Mouse (Mus musculus): ENCODE results near the gene Ifitm10. TPM values are rescaled to one million over a fixed set of nuclear protein-coding genes. Genes with fewer than 3 reads are reported as not detected.
A peak's percentile ranks its signal among the peaks of the same experiment; 100 is the strongest.
"Not testable (repeated sequence)": the region's sequence is repeated elsewhere in the genome, so short reads cannot be mapped to it uniquely, and the experiment has no call there.

Gene Ifitm10
- polyA plus RNA-seq, 1 experiment from 2014 or later = 9.5 TPM

DNA sequence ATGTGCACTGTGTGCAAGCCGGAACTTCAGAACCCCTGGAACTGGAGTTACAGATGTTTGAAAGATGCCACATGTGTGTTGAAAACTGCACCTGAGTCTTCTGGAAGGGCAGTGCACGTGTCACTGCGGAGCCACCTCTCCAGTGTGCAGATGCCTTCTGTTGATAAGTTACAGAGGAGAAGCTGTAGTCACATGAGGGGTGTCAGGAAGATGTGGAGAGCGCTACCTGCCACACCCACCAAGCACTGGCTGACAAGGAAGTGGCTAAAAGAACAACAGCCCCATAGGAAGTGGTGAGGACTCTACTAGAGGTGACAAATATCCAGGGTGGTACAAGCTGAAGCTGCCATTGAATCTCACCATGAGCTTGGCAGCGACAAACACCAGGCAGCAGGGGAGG is 19.7 kb downstream of the Ifitm10 start:
- no peaks in the 10 kb centered on the region for H3K9me3 ChIP-seq
- H3K27ac ChIP-seq = no peak overlapping the region
- WGBS = 73% methylated on average over 5 of the region's 5 CpGs
- no peak overlapping the region for H3K4me3 ChIP-seq
- no peak overlapping the region for H3K4me2 ChIP-seq
- ATAC-seq (replicated peaks) = no peak
- H3K4me1 ChIP-seq = peaks cover 5% of the 10 kb centered on the region
- no peaks in the 10 kb centered on the region for H3K27me3 ChIP-seq (replicated peaks)
- H3K9ac ChIP-seq = no peak overlapping the region
- no peaks in the 10 kb centered on the region for H3K36me3 ChIP-seq (replicated peaks)

- H3K4me2 ChIP-seq = no peak overlapping the region
- peaks cover 5% of the 10 kb centered on the region for H3K4me1 ChIP-seq
- peak; percentile 58 for ATAC-seq (replicated peaks)
- H3K4me3 ChIP-seq = no peak overlapping the region
- no peaks in the 10 kb centered on the region for H3K27me3 ChIP-seq (replicated peaks)
- H3K27ac ChIP-seq = peak overlapping the region; percentile 54; the same call in 1 of the 2 replicates
- H3K36me3 ChIP-seq (replicated peaks) = no peaks in the 10 kb centered on the region
- WGBS = 44% methylated on average over 5 of the region's 5 CpGs
- H3K9me3 ChIP-seq = no peaks in the 10 kb centered on the region
- no peak overlapping the region for H3K9ac ChIP-seq
These were observed 22.0 kb downstream of the Ifitm10 start for GRCm38 (mm10) chr7:142351569-142351968.

GRCm38 (mm10) chr7:142349308-142349961 is 24.1 kb downstream of the Ifitm10 start:
- ATAC-seq (replicated peaks) = peak; percentile 76; the same call in 1 of the 2 replicates
- peaks cover 5% of the 10 kb centered on the region for H3K4me1 ChIP-seq
- peak overlapping the region; percentile 59 for H3K27ac ChIP-seq
- no peaks in the 10 kb centered on the region for H3K9me3 ChIP-seq
- no peak overlapping the region for H3K4me2 ChIP-seq
- H3K27me3 ChIP-seq (replicated peaks) = no peaks in the 10 kb centered on the region
- no peaks in the 10 kb centered on the region for H3K36me3 ChIP-seq (replicated peaks)
- no peak overlapping the region for H3K4me3 ChIP-seq
- H3K9ac ChIP-seq = no peak overlapping the region
- WGBS = 19% methylated on average over 9 of the region's 9 CpGs

- Histone ChIP-seq H3K9me3 (no peaks in the 10 kb centered on the region), H3K27me3 (replicated peaks) (no peaks in the 10 kb centered on the region), H3K4me3 (no peak overlapping the region), H3K4me1 (peaks cover 5% of the 10 kb centered on the region), H3K36me3 (replicated peaks) (no peaks in the 10 kb centered on the region), H3K27ac (no peak overlapping the region), H3K4me2 (no peak overlapping the region), H3K9ac (no peak overlapping the region)
- no peak for ATAC-seq (replicated peaks)
- WGBS = 89% methylated on average over 4 of the region's 4 CpGs
These were observed 26.0 kb downstream of the Ifitm10 start for GRCm38 (mm10) chr7:142347542-142347941.

DNA sequence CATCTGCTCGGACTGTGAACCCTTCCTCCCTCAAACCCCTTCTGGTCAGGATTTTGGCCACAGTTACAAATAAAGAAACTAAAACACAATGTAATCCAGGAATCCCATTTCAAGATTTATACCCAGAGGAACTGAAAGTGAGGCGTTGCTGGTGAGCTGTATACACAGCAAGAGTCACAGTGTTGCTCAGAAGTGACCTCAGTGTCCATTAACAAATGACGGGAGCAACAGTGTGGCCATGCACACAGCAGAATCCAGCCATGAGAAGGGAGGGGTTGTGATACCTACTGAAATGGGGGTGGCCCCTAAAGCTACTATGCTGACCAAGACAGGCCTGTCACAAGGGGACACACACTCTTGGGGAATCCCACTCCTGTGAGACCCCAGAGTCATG is 31.3 kb downstream of the Ifitm10 start:
- WGBS = 80% methylated on average over 3 of the region's 3 CpGs

DNA sequence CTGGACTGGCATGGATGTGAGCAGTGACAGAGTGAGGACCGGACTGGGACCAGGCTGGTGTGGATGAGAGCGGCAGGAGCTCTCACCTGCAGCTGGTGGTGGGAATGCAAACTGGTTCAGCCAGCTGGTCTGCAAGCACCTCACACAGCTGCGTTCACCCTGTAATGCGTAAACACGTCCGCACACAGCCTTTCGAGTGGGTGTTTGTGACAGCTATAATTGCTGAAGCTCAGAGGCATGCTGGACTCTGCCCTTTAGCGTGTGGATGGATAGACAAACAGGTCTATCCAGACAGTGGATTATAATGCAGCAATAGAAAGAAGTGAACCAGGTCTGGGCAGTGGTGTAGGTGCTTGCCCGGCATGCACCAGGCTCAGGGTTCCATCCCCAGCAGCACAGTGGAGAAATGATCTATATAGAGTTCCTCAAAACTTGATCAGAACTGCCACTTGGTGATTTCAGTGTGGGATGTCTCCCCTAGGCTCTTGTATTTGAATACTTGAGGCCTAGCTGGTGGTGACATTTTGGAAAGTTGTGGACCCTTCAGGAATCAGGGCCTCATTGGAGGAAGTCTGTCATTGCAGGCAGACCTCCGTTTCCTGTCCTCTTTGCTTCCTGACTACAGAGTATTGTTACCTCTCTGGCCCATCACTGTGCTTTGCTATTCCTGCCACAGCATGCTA is 31.8 kb downstream of the Ifitm10 start:
- H3K4me3 ChIP-seq = no peak overlapping the region
- H3K9ac ChIP-seq = no peak overlapping the region
- H3K4me1 ChIP-seq = no peaks in the 10 kb centered on the region
- H3K36me3 ChIP-seq (replicated peaks) = no peaks in the 10 kb centered on the region
- H3K4me2 ChIP-seq = no peak overlapping the region
- no peaks in the 10 kb centered on the region for H3K9me3 ChIP-seq
- H3K27ac ChIP-seq = no peak overlapping the region
- no peaks in the 10 kb centered on the region for H3K27me3 ChIP-seq (replicated peaks)
- no peak for ATAC-seq (replicated peaks)
- 87% methylated on average over 10 of the region's 10 CpGs for WGBS

More for the DNA sequence above, 31.3 kb downstream of the Ifitm10 start:
- Histone ChIP-seq H3K9ac (no peak overlapping the region), H3K27ac (no peak overlapping the region), H3K4me3 (no peak overlapping the region), H3K27me3 (replicated peaks) (no peaks in the 10 kb centered on the region), H3K4me2 (no peak overlapping the region), H3K4me1 (no peaks in the 10 kb centered on the region), H3K36me3 (replicated peaks) (no peaks in the 10 kb centered on the region), H3K9me3 (no peaks in the 10 kb centered on the region)
- no peak for ATAC-seq (replicated peaks)

- Histone ChIP-seq H3K9me3 (no peaks in the 10 kb centered on the region), H3K4me3 (no peak overlapping the region), H3K4me1 (no peaks in the 10 kb centered on the region), H3K27ac (no peak overlapping the region), H3K4me2 (no peak overlapping the region), H3K9ac (no peak overlapping the region), H3K27me3 (replicated peaks) (no peaks in the 10 kb centered on the region), H3K36me3 (replicated peaks) (no peaks in the 10 kb centered on the region)
- 58% methylated on average over 10 of the region's 10 CpGs for WGBS
- no peak for ATAC-seq (replicated peaks)
These were observed 33.1 kb downstream of the Ifitm10 start for GRCm38 (mm10) chr7:142340269-142340970.

DNA sequence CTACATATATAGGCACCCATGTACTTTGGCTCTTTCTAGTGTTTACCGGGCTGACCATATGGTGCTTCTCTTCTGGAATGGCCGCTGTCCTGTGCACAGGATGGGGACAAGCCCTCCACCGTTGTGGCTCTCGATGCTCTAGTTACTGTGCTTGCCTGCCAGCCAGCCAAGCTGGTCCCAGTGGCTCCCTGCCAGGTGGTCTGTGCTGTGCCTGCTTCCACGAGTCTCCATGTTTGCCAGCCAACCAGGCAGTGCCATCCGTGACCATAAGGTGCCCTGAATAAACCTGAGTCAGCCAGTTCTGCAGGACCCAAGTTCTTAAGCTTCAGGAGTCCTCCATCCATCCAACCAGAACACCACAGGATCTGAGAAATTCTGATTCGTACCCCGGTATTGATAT is 38.4 kb downstream of the Ifitm10 start:
- Histone ChIP-seq H3K27me3 (replicated peaks) (no peaks in the 10 kb centered on the region), H3K9ac (no peak overlapping the region), H3K27ac (no peak overlapping the region), H3K9me3 (no peaks in the 10 kb centered on the region), H3K4me3 (no peak overlapping the region), H3K36me3 (replicated peaks) (no peaks in the 10 kb centered on the region), H3K4me2 (no peak overlapping the region), H3K4me1 (no peaks in the 10 kb centered on the region)
- WGBS = 76% methylated on average over 8 of the region's 8 CpGs
- no peak for ATAC-seq (replicated peaks)

- Histone ChIP-seq H3K4me2 (no peak overlapping the region), H3K4me3 (no peak overlapping the region), H3K4me1 (no peaks in the 10 kb centered on the region), H3K9ac (no peak overlapping the region), H3K9me3 (no peaks in the 10 kb centered on the region), H3K27ac (no peak overlapping the region), H3K36me3 (replicated peaks) (no peaks in the 10 kb centered on the region), H3K27me3 (replicated peaks) (no peaks in the 10 kb centered on the region)
- 13% methylated on average over 3 of the region's 3 CpGs for WGBS
- ATAC-seq (replicated peaks) = peak; percentile 83
These were observed 39.3 kb downstream of the Ifitm10 start for GRCm38 (mm10) chr7:142334246-142334645.

- H3K4me2 ChIP-seq; H3K4me1 ChIP-seq; H3K9ac ChIP-seq; H3K27me3 ChIP-seq (replicated peaks); ATAC-seq (replicated peaks); H3K4me3 ChIP-seq; H3K9me3 ChIP-seq; H3K27ac ChIP-seq; H3K36me3 ChIP-seq (replicated peaks): not testable (repeated sequence)
- WGBS = 77% methylated on average over 5 of the region's 9 CpGs
These were observed 40.8 kb downstream of the Ifitm10 start for GRCm38 (mm10) chr7:142332741-142333140.

- no peak overlapping the region for H3K9ac ChIP-seq
- WGBS = 92% methylated on average over 4 of the region's 4 CpGs
These were observed 42.3 kb downstream of the Ifitm10 start for GRCm38 (mm10) chr7:142331281-142331680.

GRCm38 (mm10) chr7:142330271-142330724 is 43.3 kb downstream of the Ifitm10 start:
- Histone ChIP-seq H3K36me3 (replicated peaks) (no peaks in the 10 kb centered on the region), H3K4me1 (no peaks in the 10 kb centered on the region), H3K9me3 (no peaks in the 10 kb centered on the region), H3K27me3 (replicated peaks) (no peaks in the 10 kb centered on the region), H3K4me2 (no peak overlapping the region), H3K9ac (no peak overlapping the region), H3K27ac (no peak overlapping the region), H3K4me3 (no peak overlapping the region)
- 72% methylated on average over 9 of the region's 9 CpGs for WGBS
- no peak for ATAC-seq (replicated peaks)

More at GRCm38 (mm10) chr7:142331281-142331680, 42.3 kb downstream of the Ifitm10 start:
- no peak for ATAC-seq (replicated peaks)
- Histone ChIP-seq H3K27ac (no peak overlapping the region), H3K36me3 (replicated peaks) (no peaks in the 10 kb centered on the region), H3K9me3 (no peaks in the 10 kb centered on the region), H3K4me3 (no peak overlapping the region), H3K4me2 (no peak overlapping the region), H3K4me1 (no peaks in the 10 kb centered on the region), H3K27me3 (replicated peaks) (no peaks in the 10 kb centered on the region)
